Mouse (Mus musculus): ENCODE data around the gene Col16a1. TPM values are rescaled to one million over a fixed set of nuclear protein-coding genes. Genes with fewer than 3 reads are reported as not detected.

The Col16a1 gene
- polyA plus RNA-seq, 1 experiment, result 8.2 TPM

DNA sequence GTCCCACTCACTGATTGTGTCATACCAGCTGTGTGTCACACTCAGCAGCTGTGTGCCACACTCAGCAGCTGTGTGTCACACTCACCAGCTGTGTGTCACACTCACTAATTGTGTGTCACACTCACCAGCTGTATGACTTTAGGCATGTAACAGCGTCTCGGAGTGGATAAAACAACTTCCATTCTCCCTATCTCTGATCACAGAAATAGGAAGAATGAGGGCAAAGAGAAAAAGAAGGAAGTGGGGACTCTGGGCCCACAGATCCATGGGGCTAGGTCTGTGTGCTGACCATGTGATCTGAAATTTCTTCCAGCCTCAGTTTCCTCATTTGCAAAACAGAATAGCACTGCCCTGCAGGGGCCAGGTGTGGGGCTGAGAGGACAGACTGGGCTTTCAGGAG is 24.1 kb downstream of the Col16a1 start:
- no peaks in the 10 kb centered on the region for H3K27me3 ChIP-seq (ENCODE audit: control insufficient read depth, insufficient read depth, low read length)

DNA sequence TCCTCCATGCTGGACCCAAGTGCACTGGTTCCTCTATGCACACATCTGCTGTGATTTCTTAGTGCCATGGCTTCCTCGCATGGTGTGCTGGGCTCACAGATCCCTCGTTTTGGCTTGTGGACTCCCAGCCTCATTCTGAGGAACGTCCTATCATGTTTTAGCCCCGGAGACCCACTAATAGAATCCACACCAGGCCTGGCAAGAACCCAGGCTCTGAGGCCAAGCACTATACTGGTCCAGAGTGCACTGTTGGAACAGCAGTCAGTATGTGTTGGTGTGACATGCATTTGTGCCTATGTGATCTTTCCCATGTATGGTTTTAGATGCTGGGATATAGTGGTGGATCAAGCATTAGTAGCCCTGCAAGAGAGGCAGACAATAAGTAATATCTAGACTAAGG is 25.7 kb downstream of the Col16a1 start:
- no peak overlapping the region for H3K4me3 ChIP-seq (ENCODE audit: low read depth, low read length)
- H3K36me3 ChIP-seq (ENCODE audit: control insufficient read depth, insufficient read depth, low read length), result no peaks in the 10 kb centered on the region
- H3K27ac ChIP-seq (ENCODE audit: insufficient read depth, low read depth, low read length), result no peak overlapping the region
- no peaks in the 10 kb centered on the region for H3K4me1 ChIP-seq (ENCODE audit: control insufficient read depth, insufficient read depth, insufficient read length, low read length)
- H3K27me3 ChIP-seq (ENCODE audit: control insufficient read depth, insufficient read depth, low read length), result no peaks in the 10 kb centered on the region
- no peak for TF ChIP-seq CTCF (IDR thresholded peaks at IDR 0.05; ENCODE audit: extremely low read depth, insufficient read length, insufficient replicate concordance, low read depth, low read length)
- no peak for TF ChIP-seq POLR2A (IDR thresholded peaks at IDR 0.05; ENCODE audit: low read depth, low read length)
- 90% methylated on average over 4 of the region's 4 CpGs for WGBS

More for the DNA sequence above, 24.1 kb downstream of the Col16a1 start:
- H3K36me3 ChIP-seq (ENCODE audit: control insufficient read depth, insufficient read depth, low read length), result no peaks in the 10 kb centered on the region
- no peaks in the 10 kb centered on the region for H3K4me1 ChIP-seq (ENCODE audit: control insufficient read depth, insufficient read depth, insufficient read length, low read length)
- 81% methylated on average over 2 of the region's 2 CpGs for WGBS
- H3K4me3 ChIP-seq (ENCODE audit: low read depth, low read length), result no peak overlapping the region
- TF ChIP-seq CTCF (IDR thresholded peaks at IDR 0.05; ENCODE audit: extremely low read depth, insufficient read length, insufficient replicate concordance, low read depth, low read length), result no peak
- no peak overlapping the region for H3K27ac ChIP-seq (ENCODE audit: insufficient read depth, low read depth, low read length)

DNA sequence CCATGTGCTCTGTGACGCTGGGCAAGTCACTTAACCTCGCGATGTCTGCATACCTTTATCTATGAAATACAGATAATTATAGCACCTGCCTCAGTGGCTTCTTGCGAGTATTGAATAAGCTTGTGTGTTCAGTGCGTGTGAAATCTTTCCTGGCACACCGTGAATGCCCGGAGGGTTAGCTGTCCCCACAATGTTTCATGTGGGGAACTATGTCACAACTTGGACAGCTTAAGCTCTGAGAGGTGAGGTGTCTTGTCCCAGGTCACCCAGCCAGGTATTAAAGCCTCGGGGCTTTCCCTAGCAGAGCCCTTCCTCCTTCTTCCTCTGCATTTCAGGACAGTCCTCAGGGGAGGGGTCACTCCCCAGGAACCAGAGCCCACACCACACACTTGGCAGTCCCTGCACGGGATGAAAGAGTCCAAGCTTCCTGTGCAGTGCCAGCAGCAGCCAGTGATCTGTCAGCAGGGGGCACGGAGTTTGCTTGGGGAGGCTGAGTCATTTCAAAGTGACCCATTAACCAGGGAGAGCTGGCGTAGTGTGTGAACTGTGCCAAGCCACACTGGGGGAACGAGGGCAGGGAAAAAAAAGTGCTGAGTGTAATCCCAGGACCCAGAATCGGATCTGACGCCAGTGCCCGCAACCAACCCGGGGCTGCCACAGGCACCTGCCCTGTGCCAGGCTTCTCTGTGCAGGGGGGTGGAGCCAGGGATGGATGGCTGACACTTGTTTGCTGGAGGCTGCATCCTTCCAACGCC is 27.3 kb downstream of the Col16a1 start:
- no peaks in the 10 kb centered on the region for H3K36me3 ChIP-seq (ENCODE audit: control insufficient read depth, insufficient read depth, low read length)
- H3K4me1 ChIP-seq (ENCODE audit: control insufficient read depth, insufficient read depth, insufficient read length, low read length), result no peaks in the 10 kb centered on the region
- WGBS, result 22% methylated on average over 17 of the region's 17 CpGs
- no peak for TF ChIP-seq CTCF (IDR thresholded peaks at IDR 0.05; ENCODE audit: extremely low read depth, insufficient read length, insufficient replicate concordance, low read depth, low read length)
- TF ChIP-seq POLR2A (IDR thresholded peaks at IDR 0.05; ENCODE audit: low read depth, low read length), result no peak
- no peaks in the 10 kb centered on the region for H3K27me3 ChIP-seq (ENCODE audit: control insufficient read depth, insufficient read depth, low read length)
- H3K27ac ChIP-seq (ENCODE audit: insufficient read depth, low read depth, low read length), result no peak overlapping the region
- no peak overlapping the region for H3K4me3 ChIP-seq (ENCODE audit: low read depth, low read length)

DNA sequence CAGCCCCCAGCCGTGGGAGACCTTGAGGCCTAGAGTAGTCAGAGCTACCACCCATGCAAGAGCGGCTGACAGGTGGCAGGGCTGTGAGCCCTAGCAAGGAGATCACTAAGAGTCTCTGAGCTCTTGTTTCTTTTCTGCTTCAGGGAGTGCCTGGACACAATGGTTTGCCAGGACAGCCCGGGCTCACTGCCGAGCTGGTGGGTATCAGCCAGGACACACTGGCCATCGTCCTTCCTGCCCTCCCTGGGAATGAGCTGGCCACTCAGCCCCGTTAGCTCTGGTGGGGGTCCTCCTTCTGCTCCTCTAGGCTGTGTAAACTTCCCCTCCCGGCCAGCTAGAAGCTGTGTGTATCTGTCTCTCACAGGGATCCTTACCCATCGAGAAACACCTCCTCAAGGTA is 29.2 kb downstream of the Col16a1 start:
- Histone ChIP-seq H3K36me3 (ENCODE audit: control insufficient read depth, insufficient read depth, low read length) (no peaks in the 10 kb centered on the region), H3K27me3 (ENCODE audit: control insufficient read depth, insufficient read depth, low read length) (no peaks in the 10 kb centered on the region), H3K4me3 (ENCODE audit: low read depth, low read length) (no peak overlapping the region), H3K27ac (ENCODE audit: insufficient read depth, low read depth, low read length) (no peak overlapping the region), H3K4me1 (ENCODE audit: control insufficient read depth, insufficient read depth, insufficient read length, low read length) (no peaks in the 10 kb centered on the region)
- no peak for TF ChIP-seq POLR2A (IDR thresholded peaks at IDR 0.05; ENCODE audit: low read depth, low read length)
- TF ChIP-seq CTCF (IDR thresholded peaks at IDR 0.05; ENCODE audit: extremely low read depth, insufficient read length, insufficient replicate concordance, low read depth, low read length), result no peak
- WGBS, result 72% methylated on average over 8 of the region's 8 CpGs

DNA sequence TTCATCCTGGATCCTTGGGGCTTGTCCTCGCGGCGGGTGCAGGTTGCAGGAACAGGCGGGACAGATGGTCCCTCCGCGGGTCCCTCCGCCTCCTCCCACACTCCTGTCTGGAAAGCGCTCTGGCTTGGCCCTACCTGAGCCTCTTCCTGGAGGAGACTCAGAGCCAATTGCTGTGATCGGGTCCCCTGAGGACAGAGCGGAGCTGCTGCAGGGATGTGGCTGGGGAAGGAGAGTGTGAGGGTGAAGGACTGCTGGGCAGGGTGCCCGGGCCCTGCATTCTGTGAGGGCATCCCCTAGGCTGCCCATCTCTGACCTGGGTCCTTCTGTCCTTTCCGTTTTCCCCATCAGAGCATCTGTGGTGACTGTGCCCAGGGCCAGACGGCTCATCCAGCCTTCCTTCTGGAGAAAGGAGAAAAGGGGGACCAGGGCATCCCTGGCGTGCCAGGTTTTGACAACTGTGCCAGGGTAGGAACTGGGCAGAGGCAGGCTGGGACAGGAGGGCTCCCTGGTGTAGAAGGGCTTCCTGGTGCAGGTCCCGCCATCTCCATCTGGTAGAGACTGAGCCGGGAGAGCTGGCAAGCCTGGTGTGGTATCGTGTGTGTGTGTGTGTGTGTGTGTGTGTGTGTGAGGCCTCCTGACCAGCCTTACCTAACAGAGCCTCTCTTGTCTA is 31.3 kb downstream of the Col16a1 start:
- 59% methylated on average over 17 of the region's 17 CpGs for WGBS
- TF ChIP-seq POLR2A (IDR thresholded peaks at IDR 0.05; ENCODE audit: low read depth, low read length) (no peak), CTCF (IDR thresholded peaks at IDR 0.05; ENCODE audit: extremely low read depth, insufficient read length, insufficient replicate concordance, low read depth, low read length) (no peak)

DNA sequence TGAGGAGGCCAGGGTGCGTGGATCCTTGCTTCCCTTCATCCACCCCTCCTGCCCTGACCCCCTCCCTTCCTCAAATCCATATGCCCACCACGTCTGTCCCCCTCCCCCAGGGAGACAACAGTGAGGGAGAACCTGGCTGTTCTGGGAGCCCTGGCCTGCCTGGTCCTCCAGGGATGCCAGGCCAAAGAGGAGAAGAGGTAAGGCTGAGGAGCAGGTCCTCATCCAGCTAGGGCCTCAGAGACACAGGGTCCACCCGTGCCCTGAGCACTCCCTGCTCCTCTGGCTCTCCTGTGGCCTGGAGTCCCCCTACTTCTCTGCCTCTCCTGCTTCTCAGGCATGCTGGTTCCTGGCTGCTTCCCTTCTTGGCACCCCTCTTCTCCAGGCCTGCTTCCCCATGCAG is 31.9 kb downstream of the Col16a1 start:
- Histone ChIP-seq H3K27ac (ENCODE audit: insufficient read depth, low read depth, low read length) (no peak overlapping the region), H3K27me3 (ENCODE audit: control insufficient read depth, insufficient read depth, low read length) (no peaks in the 10 kb centered on the region), H3K4me1 (ENCODE audit: control insufficient read depth, insufficient read depth, insufficient read length, low read length) (no peaks in the 10 kb centered on the region), H3K36me3 (ENCODE audit: control insufficient read depth, insufficient read depth, low read length) (no peaks in the 10 kb centered on the region), H3K4me3 (ENCODE audit: low read depth, low read length) (no peak overlapping the region)
- WGBS, result 67% methylated on average over 3 of the region's 3 CpGs
- TF ChIP-seq POLR2A (IDR thresholded peaks at IDR 0.05; ENCODE audit: low read depth, low read length), result no peak
- no peak for TF ChIP-seq CTCF (IDR thresholded peaks at IDR 0.05; ENCODE audit: extremely low read depth, insufficient read length, insufficient replicate concordance, low read depth, low read length)

More for the DNA sequence above, 31.3 kb downstream of the Col16a1 start:
- Histone ChIP-seq H3K27ac (ENCODE audit: insufficient read depth, low read depth, low read length) (no peak overlapping the region), H3K4me1 (ENCODE audit: control insufficient read depth, insufficient read depth, insufficient read length, low read length) (no peaks in the 10 kb centered on the region), H3K36me3 (ENCODE audit: control insufficient read depth, insufficient read depth, low read length) (no peaks in the 10 kb centered on the region), H3K27me3 (ENCODE audit: control insufficient read depth, insufficient read depth, low read length) (no peaks in the 10 kb centered on the region), H3K4me3 (ENCODE audit: low read depth, low read length) (no peak overlapping the region)

DNA sequence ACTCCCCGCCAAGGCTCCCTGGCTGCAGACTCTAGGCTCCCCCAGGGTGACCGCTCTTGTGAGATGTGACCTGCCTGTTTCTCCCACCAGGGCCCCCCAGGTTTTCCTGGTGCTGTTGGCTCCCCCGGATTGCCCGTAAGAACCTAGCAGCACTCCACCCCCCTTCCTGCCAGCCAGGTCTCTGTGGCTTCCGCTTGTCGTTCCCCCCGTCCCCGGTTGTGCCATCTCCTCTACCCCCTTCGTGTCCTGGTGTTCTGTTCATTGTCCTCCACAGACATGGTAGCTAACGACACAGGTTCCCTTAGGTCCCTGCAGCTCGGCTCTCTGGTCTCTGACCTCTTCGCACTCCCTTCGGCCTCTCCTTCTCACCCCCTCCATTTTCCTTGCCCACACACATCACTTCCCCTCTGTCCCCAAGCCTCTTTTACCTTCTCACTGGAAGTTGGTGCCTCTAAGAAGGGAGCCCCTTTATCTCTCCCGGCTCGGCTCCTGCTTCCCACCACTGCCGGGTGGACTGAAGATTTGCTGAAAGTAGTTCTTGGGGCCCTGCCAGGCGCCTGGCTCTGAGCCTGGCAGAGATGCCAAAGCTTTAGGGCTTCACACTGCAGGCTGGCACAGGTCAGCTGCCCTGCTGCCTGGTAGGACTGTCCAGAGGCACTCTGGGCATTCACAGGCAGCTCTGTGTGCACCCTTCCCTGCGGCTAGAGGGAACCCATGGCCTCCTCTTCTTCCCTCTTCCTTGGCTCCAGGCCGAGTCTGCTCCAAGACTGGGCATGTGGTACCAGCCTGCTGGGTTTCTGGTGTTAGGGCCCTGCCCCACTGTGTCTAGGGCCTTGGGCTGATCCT is 33.9 kb downstream of the Col16a1 start:
- Histone ChIP-seq H3K27ac (ENCODE audit: insufficient read depth, low read depth, low read length) (no peak overlapping the region), H3K27me3 (ENCODE audit: control insufficient read depth, insufficient read depth, low read length) (no peaks in the 10 kb centered on the region), H3K4me3 (ENCODE audit: low read depth, low read length) (no peak overlapping the region), H3K4me1 (ENCODE audit: control insufficient read depth, insufficient read depth, insufficient read length, low read length) (no peaks in the 10 kb centered on the region), H3K36me3 (ENCODE audit: control insufficient read depth, insufficient read depth, low read length) (no peaks in the 10 kb centered on the region)
- TF ChIP-seq CTCF (IDR thresholded peaks at IDR 0.05; ENCODE audit: extremely low read depth, insufficient read length, insufficient replicate concordance, low read depth, low read length) (no peak), POLR2A (IDR thresholded peaks at IDR 0.05; ENCODE audit: low read depth, low read length) (no peak)
- 63% methylated on average over 19 of the region's 19 CpGs for WGBS
